Mouse (Mus musculus): ENCODE results near the gene Pla2g1b. TPM values are rescaled to one million over a fixed set of nuclear protein-coding genes. Genes with fewer than 3 reads are reported as not detected.

Pla2g1b gene
- polyA plus RNA-seq, 1 experiment from 2014 or later = not detected

DNA sequence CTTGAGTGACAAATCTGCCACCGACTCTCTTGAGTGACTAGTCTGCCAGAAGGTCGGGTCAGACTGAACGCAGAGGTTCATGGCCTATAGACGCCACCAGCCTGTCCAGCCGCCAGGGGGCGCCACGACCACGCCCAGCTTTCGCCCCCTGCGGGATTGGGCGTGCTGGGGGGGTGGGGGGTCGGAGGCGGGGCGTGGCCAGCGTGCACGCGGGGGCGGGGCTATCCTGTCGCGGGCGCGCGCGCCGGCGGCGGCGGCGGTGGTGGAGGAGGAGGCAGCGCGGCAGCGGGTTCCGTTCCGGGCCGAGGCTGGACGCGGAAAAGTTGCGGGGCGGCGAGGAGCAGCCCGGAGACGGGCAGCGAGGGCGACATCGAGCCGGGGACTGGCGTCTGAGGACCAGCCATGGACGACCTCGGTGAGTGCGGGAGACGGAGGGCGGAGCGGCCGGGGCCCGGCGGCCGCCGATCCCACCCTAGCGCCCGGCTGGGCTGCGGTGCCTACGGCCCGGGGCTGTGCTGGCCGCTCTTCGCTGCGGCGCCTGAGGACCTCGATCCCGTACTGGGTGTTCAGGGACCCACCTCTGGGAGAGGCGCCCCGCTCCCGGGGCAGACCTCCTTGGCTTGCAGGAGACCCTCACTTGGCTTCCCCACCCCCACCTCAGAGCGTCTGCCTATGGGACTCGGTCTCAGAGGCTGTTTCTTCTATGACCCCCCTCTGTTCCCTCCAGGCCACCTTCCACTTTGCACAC lies 40.6 kb downstream of the Pla2g1b start, which contains the start of gene Pxn:
Pxn (plus strand) TSS at position 223 of the 748 bp plus-strand sequence.
- H3K27ac ChIP-seq = peak within 1 kb of the TSS; percentile 90
- peak; percentile 92 for DNase-seq (ENCODE audit: extremely low spot score, low spot score)
- no peaks in the 10 kb centered on the region for H3K27me3 ChIP-seq (ENCODE audit: poor library complexity, severe bottlenecking)
- WGBS = under 1% methylated on average over 74 of the region's 74 CpGs
- no peaks in the 10 kb centered on the region for H3K9me3 ChIP-seq
- H3K4me1 ChIP-seq = peaks cover 43% of the 10 kb centered on the region
- no peaks in the 10 kb centered on the region; the same call in 1 of the 2 replicates for H3K36me3 ChIP-seq (replicated peaks)
- H3K4me3 ChIP-seq = peak within 1 kb of the TSS; percentile 91

DNA sequence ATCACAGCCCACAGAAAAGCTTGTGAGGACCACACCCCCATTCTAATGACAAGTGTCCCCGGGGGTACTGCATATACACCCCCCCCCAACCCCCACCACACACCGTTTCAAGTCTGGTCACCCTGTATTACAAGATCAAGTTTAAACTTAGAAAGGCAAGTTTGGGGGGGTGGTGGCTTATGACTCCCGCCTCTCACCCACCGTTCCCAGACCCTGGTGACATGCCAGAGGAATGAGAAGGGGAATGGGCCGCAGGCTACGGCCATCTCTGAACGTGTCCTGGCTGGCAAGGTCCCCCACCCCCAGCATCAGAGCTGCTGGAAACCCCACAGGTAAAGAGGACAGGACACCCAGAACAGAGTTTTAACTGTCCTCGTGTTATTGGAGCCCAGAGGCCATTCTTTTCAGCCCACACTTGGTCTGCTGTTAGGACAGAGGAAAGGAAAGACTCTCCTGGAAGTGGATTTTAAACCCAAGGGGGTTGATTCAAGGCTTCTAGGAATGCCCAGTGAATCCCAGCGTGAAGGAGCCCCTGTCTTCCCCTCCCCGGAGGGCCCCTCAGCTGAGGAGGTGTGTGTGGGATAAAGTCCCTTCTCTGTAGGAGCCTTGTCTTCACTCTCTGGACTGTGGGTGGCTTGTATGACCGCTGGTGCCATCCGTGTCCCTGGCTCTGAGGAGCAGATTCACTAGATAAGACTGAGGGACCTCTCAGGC lies 41.4 kb downstream of the Pla2g1b start:
- no peaks in the 10 kb centered on the region for H3K9me3 ChIP-seq
- no peaks in the 10 kb centered on the region for H3K27me3 ChIP-seq (ENCODE audit: poor library complexity, severe bottlenecking)
- 36% methylated on average over 12 of the region's 12 CpGs for WGBS
- H3K4me1 ChIP-seq = peaks cover 48% of the 10 kb centered on the region
- no peak for DNase-seq (ENCODE audit: extremely low spot score, low spot score)
- peak overlapping the region; percentile 90 for H3K27ac ChIP-seq
- peaks cover 6% of the 10 kb centered on the region; the same call in 1 of the 2 replicates for H3K36me3 ChIP-seq (replicated peaks)
- H3K4me3 ChIP-seq = peak overlapping the region; percentile 91

DNA sequence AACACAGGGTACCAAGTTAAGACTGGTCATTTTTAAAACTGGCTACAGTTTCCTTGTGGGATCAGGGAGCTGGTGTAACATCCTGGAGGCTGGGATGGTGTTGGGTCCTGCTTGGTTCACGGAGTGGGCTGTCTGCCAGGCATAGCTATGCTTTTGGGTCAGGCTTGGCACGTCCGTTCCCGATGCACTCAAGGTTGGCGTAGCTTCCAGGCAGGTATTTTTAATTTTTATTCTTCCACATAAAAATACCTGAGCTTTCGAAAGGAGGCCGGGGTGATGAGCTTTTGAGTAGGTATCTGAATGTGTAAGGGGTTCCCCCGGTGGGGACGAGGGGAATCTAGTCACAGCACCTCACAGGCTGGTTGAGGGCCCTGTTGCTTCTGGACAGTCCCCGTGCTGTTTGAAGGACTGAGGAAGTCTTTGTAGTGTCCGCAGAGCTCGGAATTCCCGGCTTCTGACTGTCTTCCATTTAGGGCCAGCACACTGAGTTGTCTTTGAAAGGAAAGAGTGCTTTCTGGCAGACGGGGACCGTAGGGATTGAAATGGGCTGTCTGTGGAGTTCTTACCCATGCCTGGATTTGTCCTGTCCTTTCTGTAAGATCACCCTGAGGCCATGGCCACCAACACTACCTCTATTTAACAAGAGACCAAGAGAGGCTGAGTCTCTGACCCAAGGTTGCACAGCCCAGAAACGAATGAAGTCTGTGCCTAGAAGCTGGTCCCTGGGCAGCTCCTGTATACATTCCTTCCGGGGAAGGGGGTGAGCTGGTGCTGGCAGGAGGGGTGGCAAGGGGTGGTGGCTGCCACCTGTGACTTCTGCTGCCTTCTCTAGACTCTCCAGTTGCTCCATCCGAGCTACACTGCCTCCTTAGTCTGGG lies 42.2 kb downstream of the Pla2g1b start:
- Histone ChIP-seq H3K9me3 (no peaks in the 10 kb centered on the region), H3K4me3 (peak overlapping the region; percentile 91), H3K27ac (peak overlapping the region; percentile 66), H3K36me3 (replicated peaks) (peaks cover 6% of the 10 kb centered on the region; the same call in 1 of the 2 replicates), H3K27me3 (ENCODE audit: poor library complexity, severe bottlenecking) (no peaks in the 10 kb centered on the region), H3K4me1 (peaks cover 48% of the 10 kb centered on the region)
- 46% methylated on average over 18 of the region's 18 CpGs for WGBS
- DNase-seq (ENCODE audit: extremely low spot score, low spot score) = no peak

DNA sequence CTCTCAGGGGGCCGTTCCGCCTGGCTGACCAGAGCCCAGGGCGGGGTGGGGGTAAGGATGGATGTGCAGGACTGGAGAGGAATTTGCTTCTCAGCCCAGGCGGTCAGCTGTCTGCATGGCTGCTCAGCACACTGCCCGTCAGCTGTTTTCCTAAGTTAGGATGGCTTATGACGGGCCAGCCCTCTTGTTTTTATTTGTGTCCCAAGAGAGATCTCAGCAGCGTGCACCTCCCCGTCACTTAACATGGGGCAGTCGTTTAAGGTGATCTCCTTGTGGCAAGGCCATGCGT lies 42.7 kb downstream of the Pla2g1b start:
- Histone ChIP-seq H3K27ac (peak overlapping the region; percentile 66), H3K9me3 (no peaks in the 10 kb centered on the region), H3K4me3 (peak overlapping the region; percentile 91), H3K27me3 (ENCODE audit: poor library complexity, severe bottlenecking) (no peaks in the 10 kb centered on the region), H3K4me1 (peaks cover 51% of the 10 kb centered on the region), H3K36me3 (replicated peaks) (peaks cover 12% of the 10 kb centered on the region; the same call in 1 of the 2 replicates)
- 23% methylated on average over 10 of the region's 10 CpGs for WGBS
- no peak for DNase-seq (ENCODE audit: extremely low spot score, low spot score)

DNA sequence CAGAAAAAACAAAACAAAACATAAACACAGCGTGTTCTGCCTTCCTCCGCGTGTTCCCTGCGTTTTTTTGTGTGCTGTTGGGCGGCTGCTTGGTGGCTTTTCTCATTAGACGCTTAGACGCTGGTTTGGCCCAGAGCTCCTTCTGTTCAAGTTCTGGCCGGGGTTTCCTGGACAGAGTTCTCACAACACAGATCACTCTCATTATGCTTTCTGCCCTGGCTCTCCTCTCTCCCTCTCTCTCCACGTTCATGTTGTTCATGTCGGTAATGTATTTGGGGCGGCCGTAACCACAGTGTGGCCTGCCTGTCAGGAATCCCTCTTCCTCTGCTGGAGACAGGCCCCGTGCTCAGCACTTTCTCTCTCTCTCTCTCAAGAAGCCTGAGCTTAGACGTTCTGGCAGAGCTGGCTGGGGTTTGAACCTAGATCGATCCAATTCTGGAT lies 43.3 kb downstream of the Pla2g1b start:
- Histone ChIP-seq H3K36me3 (replicated peaks) (peaks cover 12% of the 10 kb centered on the region; the same call in 1 of the 2 replicates), H3K27ac (peak overlapping the region; percentile 70; the same call in 1 of the 2 replicates), H3K9me3 (no peaks in the 10 kb centered on the region), H3K4me3 (peak overlapping the region; percentile 91), H3K27me3 (ENCODE audit: poor library complexity, severe bottlenecking) (no peaks in the 10 kb centered on the region), H3K4me1 (peaks cover 57% of the 10 kb centered on the region)
- no peak for DNase-seq (ENCODE audit: extremely low spot score, low spot score)
- WGBS = 50% methylated on average over 15 of the region's 15 CpGs

DNA sequence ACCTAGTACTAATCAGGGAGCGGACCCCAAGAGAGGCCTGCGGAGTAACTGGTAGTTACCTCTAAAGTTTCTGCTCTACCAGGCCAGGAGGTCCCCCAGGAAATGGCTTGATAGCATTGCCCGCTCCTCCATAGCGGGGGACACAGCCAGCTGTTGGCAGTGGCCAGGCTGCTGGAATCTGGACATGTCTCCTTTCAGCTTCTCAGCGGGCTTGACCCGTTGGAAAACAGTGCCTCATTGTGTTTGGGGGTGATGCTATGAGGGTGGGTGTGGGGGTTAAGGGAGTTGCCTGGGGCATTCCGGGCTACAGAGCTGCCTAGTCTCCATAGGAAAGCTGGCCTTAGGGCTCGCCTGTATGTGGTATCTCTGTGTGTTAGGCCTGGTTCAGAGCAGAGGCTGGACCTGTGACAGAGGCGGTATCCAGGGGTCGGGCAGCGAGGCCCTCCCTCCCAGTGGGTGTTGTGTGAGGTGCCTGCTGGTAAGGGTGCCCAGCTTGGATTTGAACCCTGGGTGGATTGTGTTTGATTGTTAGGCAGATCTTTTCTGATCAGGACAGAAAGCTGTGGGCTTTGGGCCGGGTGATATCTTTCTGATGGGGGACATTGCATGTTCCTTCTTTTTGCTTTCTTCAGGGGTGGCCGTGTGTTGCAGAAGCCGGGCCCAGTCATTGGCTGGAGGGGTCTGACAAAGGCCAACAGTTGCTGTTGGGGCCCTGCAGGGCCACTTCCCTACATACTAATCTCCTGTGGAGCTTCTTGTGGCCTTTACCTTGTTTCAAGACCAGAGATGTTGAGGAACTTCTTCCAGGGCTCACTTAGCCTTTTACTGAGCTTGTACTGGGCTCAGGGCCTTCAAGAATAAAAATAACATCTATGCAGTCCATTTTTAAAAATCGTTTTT lies 44.0 kb downstream of the Pla2g1b start:
- Histone ChIP-seq H3K36me3 (replicated peaks) (peaks cover 12% of the 10 kb centered on the region; the same call in 1 of the 2 replicates), H3K27ac (peak overlapping the region; percentile 70), H3K27me3 (ENCODE audit: poor library complexity, severe bottlenecking) (no peaks in the 10 kb centered on the region), H3K4me1 (peaks cover 64% of the 10 kb centered on the region), H3K4me3 (peak overlapping the region; percentile 91), H3K9me3 (no peaks in the 10 kb centered on the region)
- DNase-seq (ENCODE audit: extremely low spot score, low spot score) = no peak
- 61% methylated on average over 15 of the region's 15 CpGs for WGBS

DNA sequence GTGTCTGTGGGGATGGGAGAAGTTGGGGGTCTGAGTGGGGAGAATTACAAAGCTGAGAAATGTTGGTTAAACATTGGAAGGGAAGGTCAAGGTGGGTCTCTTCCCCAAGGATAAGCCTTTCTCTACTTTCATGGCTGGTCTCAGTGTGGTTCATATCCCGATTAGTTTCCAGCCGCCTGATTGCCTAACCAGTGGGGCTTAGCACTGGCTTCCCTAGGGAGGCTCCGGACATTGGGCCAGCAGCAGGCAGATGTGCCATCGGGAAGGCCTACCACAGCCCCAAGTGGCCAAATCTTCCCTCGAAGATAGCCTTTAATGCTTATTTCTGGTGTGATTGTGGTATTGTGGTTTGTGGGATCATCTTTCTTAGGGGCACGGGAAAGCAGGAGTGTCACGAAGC lies 46.3 kb downstream of the Pla2g1b start:
- Histone ChIP-seq H3K4me1 (peaks cover 66% of the 10 kb centered on the region), H3K9me3 (no peaks in the 10 kb centered on the region), H3K4me3 (no peak overlapping the region), H3K27me3 (ENCODE audit: poor library complexity, severe bottlenecking) (no peaks in the 10 kb centered on the region), H3K27ac (no peak overlapping the region), H3K36me3 (replicated peaks) (peaks cover 30% of the 10 kb centered on the region)
- DNase-seq (ENCODE audit: extremely low spot score, low spot score) = no peak
- WGBS = 96% methylated on average over 7 of the region's 7 CpGs

DNA sequence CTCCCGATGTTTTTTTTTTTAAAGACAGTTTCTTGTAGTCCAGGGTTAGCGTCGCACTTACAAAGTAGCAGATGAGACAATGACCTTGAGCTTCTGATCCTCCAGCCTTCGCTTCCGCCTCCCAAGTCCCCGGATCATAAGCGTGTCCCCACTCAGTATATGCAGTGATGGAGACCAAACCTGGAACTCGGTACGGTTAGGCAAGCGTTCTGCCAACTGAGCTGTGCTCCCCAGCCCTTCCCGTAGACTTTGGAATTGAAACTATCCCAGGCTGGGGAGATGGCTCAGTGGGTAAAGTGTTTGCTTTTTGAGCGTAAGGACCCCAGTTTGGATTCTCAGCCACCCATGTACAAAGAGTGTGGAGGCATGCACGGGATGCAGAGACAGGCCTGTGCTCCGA lies 47.2 kb downstream of the Pla2g1b start:
- no peak for DNase-seq (ENCODE audit: extremely low spot score, low spot score)
- Histone ChIP-seq H3K27ac (no peak overlapping the region), H3K36me3 (replicated peaks) (peaks cover 35% of the 10 kb centered on the region), H3K4me1 (peaks cover 57% of the 10 kb centered on the region), H3K9me3 (no peaks in the 10 kb centered on the region), H3K4me3 (no peak overlapping the region), H3K27me3 (ENCODE audit: poor library complexity, severe bottlenecking) (no peaks in the 10 kb centered on the region)
- WGBS = 96% methylated on average over 14 of the region's 14 CpGs

DNA sequence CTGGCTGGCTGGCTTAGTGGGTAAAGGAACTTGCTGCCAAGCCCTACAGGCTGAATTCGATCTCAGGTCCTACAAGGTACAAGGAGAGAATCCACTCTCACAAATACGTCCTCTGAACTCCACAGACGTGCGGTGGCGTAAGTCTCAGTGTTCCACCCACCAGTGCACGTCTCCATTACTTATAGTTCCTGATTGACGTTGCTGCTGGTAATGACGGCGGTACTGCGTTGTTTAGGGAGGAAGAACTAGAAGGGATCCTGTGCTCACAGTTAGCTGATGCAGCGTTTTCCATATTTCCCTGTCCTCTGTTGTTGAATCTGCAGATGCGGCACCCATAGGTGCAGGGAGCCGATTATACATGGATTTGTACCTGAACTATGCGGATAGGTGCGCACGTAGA lies 47.7 kb downstream of the Pla2g1b start:
- H3K9me3 ChIP-seq = no peaks in the 10 kb centered on the region
- DNase-seq (ENCODE audit: extremely low spot score, low spot score) = no peak
- H3K4me3 ChIP-seq = no peak overlapping the region
- peaks cover 36% of the 10 kb centered on the region for H3K36me3 ChIP-seq (replicated peaks)
- H3K4me1 ChIP-seq = peaks cover 52% of the 10 kb centered on the region
- no peaks in the 10 kb centered on the region for H3K27me3 ChIP-seq (ENCODE audit: poor library complexity, severe bottlenecking)
- 95% methylated on average over 16 of the region's 16 CpGs for WGBS
- peak overlapping the region; percentile 81; the same call in 1 of the 2 replicates for H3K27ac ChIP-seq

DNA sequence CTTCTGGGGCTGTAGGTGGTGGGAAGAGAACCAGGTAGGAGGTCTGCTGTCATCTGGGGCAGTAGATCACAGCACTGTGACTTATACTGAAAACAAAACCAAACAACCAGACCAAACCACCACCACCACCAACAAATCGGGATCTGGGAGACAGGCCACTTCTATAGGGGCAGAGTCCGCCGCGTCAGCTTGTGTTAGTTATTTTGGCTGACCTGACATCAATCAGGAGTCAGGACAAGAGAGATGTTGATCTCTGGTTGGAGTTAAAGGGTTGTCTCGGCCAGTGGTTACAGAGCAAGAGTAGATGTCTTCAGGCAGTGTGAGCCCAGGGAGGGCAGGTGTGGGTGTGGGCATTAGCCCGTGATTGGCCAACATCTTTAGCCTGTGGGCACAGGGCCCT lies 48.3 kb downstream of the Pla2g1b start:
- Histone ChIP-seq H3K4me3 (0 out of 2 replicates have a peak overlapping the region, but pooled peaks have one; percentile 1), H3K27me3 (ENCODE audit: poor library complexity, severe bottlenecking) (no peaks in the 10 kb centered on the region), H3K27ac (peak overlapping the region; percentile 81), H3K36me3 (replicated peaks) (peaks cover 36% of the 10 kb centered on the region), H3K9me3 (no peaks in the 10 kb centered on the region), H3K4me1 (peaks cover 46% of the 10 kb centered on the region)
- no peak for DNase-seq (ENCODE audit: extremely low spot score, low spot score)
- WGBS = 73% methylated on average over 6 of the region's 6 CpGs

DNA sequence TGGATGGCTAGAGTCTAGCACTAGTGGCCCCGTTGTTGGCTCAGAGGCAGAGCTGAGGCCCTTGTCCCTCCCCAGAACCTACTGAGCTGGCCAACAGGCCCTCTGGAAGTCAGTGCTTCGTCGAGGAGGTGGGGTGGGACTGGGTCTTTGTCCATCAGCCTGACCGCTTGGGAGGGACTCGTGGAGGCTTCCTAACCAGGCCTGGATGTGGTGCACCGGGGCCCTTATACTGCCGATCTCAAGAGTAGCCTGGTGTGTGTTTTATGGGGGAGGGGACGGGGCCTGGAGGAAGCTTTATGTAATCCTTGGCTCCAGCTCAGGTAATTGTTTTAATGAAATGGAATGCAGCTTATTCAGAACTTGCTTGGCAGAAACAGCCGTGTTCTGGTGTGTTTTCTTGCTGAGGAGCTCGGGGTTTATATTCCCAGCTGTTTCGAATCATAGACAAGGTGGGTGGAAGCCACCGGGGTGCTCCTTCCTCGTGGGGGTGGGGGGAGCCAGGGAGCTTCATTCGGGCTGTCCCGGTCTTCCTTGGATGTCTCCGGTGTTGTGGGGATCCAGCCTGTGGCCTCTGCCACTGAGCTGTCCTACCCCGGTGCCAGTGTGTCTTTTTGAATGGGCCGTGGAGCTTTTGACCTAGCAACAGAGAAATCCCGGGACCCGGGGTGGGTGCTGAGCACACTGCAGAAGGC lies 49.0 kb downstream of the Pla2g1b start:
- Histone ChIP-seq H3K27me3 (ENCODE audit: poor library complexity, severe bottlenecking) (no peaks in the 10 kb centered on the region), H3K4me3 (0 out of 2 replicates have a peak overlapping the region, but pooled peaks have one; percentile 1), H3K9me3 (no peaks in the 10 kb centered on the region), H3K4me1 (peaks cover 41% of the 10 kb centered on the region), H3K36me3 (replicated peaks) (peaks cover 36% of the 10 kb centered on the region), H3K27ac (peak overlapping the region; percentile 81)
- WGBS = 63% methylated on average over 20 of the region's 20 CpGs
- DNase-seq (ENCODE audit: extremely low spot score, low spot score) = no peak

All from forebrain, embryonic 10.5 days (tissue).